Mouse (Mus musculus) thymus, adult 2 months (tissue): ENCODE results near the gene Plcd1.

Experiments used
- CTCF ChIP-seq: fragments of 200-500 bp; IDR thresholded peaks from 2 replicates; pipeline ENCODE4 v1.5.1; 2012; ENCODE audit warnings: mild to moderate bottlenecking, control low read depth, low read length, moderate library complexity, borderline replicate concordance; ENCODE audit not compliant: control insufficient read depth, poor library complexity, insufficient read depth; ENCODE audit errors: extremely low read depth
- POLR2A ChIP-seq: fragments of 200-500 bp; IDR thresholded peaks from 2 replicates; pipeline ENCODE4 v1.6.1; 2012; ENCODE audit warnings: mild to moderate bottlenecking, low read length, control low read depth, moderate library complexity; ENCODE audit not compliant: control insufficient read depth, poor library complexity, insufficient read depth; ENCODE audit errors: extremely low read depth

- TF ChIP-seq CTCF (no peak), POLR2A (no peak)
These were observed 57.5 kb downstream of the Plcd1 start for GRCm38 (mm10) chr9:119035836-119036235.
